Mouse (Mus musculus): Measurements from ENCODE around the gene Mgst3. TPM values are rescaled to one million over a fixed set of nuclear protein-coding genes. Genes with fewer than 3 reads are reported as not detected.
A peak's percentile ranks its signal among the peaks of the same experiment; 100 is the strongest.

The Mgst3 gene
- polyA plus RNA-seq, 1 experiment: 133 TPM

DNA sequence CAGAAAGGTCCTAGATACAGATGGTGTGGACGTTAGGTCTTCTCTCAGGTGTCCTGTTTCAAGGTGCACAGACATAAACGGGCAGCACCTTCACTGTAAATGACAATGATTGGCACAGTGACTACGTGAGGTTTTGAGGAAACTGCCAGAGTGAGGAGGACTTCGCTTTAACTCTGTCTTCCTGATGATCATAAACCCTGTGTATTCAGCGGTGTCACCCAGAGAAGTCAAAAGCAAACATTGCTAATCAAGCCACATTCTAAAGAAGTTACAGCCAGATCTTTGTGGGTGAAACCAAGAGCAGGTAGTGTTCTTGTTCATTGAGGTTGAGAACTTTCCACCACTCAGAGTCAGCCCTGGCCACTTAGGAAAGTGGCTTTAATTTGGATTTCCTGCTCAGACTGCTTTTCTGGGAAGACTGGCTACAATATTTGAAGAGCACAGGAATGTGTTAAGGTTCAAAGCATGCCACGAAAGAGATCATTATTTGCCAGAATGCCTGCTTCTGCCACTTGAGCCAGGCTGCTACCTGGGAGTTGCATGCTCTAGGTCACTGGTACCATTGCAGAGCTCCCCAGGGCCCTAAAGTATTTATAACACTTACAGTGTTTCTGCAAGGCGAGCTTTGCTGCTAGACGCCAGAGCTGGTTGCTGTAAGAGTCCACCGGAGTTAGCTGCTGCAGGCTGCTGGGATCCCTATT, 37.5 kb upstream of the Mgst3 start:
- H3K4me3 ChIP-seq (ENCODE audit: control insufficient read depth, insufficient read depth, low read length): no peak overlapping the region
- no peaks in the 10 kb centered on the region for H3K36me3 ChIP-seq (ENCODE audit: control insufficient read depth, insufficient read depth, low read length)
- H3K4me1 ChIP-seq (replicated peaks; ENCODE audit: control insufficient read depth, insufficient read depth, low read length): no peaks in the 10 kb centered on the region
- H3K27me3 ChIP-seq (ENCODE audit: control insufficient read depth, insufficient read depth, low read length): no peaks in the 10 kb centered on the region
- 75% methylated on average over 9 of the region's 9 CpGs for WGBS
- no peak overlapping the region for H3K27ac ChIP-seq (ENCODE audit: control insufficient read depth, insufficient read depth, low read length)
- no peak for DNase-seq
- TF ChIP-seq POLR2A (IDR thresholded peaks at IDR 0.05; ENCODE audit: control insufficient read depth, extremely low read depth, insufficient read depth, low read length, poor library complexity) (no peak), CTCF (IDR thresholded peaks at IDR 0.05; ENCODE audit: borderline replicate concordance, control insufficient read depth, extremely low read depth, insufficient read depth, low read length, poor library complexity) (no peak)

GRCm38 (mm10) chr1:167426681-167427080, 33.0 kb upstream of the Mgst3 start:
- Histone ChIP-seq H3K27me3 (ENCODE audit: control insufficient read depth, insufficient read depth, low read length) (no peaks in the 10 kb centered on the region), H3K4me3 (ENCODE audit: control insufficient read depth, insufficient read depth, low read length) (no peak overlapping the region), H3K27ac (ENCODE audit: control insufficient read depth, insufficient read depth, low read length) (no peak overlapping the region), H3K4me1 (replicated peaks; ENCODE audit: control insufficient read depth, insufficient read depth, low read length) (no peaks in the 10 kb centered on the region), H3K36me3 (ENCODE audit: control insufficient read depth, insufficient read depth, low read length) (no peaks in the 10 kb centered on the region)
- no peak for DNase-seq
- WGBS: 91% methylated on average over 7 of the region's 7 CpGs
- no peak for TF ChIP-seq CTCF (IDR thresholded peaks at IDR 0.05; ENCODE audit: borderline replicate concordance, control insufficient read depth, extremely low read depth, insufficient read depth, low read length, poor library complexity)
- no peak for TF ChIP-seq POLR2A (IDR thresholded peaks at IDR 0.05; ENCODE audit: control insufficient read depth, extremely low read depth, insufficient read depth, low read length, poor library complexity)

DNA sequence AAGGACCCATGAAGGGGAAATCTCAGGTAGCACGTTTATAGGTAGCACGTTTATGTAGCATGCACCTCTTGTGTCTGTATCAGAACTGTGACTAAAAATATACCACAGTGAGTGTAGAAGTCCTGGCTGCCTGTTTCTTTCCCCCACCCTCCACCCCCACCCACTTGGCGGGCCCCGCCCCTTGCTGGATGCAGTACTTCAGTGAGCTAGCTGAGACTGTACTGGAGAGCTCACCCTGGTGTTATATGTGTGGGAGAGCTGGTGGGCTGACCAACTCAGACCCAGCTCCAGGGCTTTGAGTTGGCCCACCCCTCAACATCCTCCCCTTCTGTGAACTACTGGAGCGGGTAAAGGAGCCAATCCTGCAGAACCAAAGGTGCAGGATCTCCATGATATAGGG, 31.9 kb upstream of the Mgst3 start:
- no peaks in the 10 kb centered on the region for H3K27me3 ChIP-seq (ENCODE audit: control insufficient read depth, insufficient read depth, low read length)
- H3K36me3 ChIP-seq (ENCODE audit: control insufficient read depth, insufficient read depth, low read length): no peaks in the 10 kb centered on the region
- H3K27ac ChIP-seq (ENCODE audit: control insufficient read depth, insufficient read depth, low read length): no peak overlapping the region
- 86% methylated on average over 5 of the region's 5 CpGs for WGBS
- no peak overlapping the region for H3K4me3 ChIP-seq (ENCODE audit: control insufficient read depth, insufficient read depth, low read length)
- no peaks in the 10 kb centered on the region for H3K4me1 ChIP-seq (replicated peaks; ENCODE audit: control insufficient read depth, insufficient read depth, low read length)
- no peak for TF ChIP-seq POLR2A (IDR thresholded peaks at IDR 0.05; ENCODE audit: control insufficient read depth, extremely low read depth, insufficient read depth, low read length, poor library complexity)
- no peak for TF ChIP-seq CTCF (IDR thresholded peaks at IDR 0.05; ENCODE audit: borderline replicate concordance, control insufficient read depth, extremely low read depth, insufficient read depth, low read length, poor library complexity)
- DNase-seq: no peak

GRCm38 (mm10) chr1:167422501-167423240, 29.0 kb upstream of the Mgst3 start:
- no peak for DNase-seq
- H3K4me1 ChIP-seq (replicated peaks; ENCODE audit: control insufficient read depth, insufficient read depth, low read length): no peaks in the 10 kb centered on the region
- no peak overlapping the region for H3K4me3 ChIP-seq (ENCODE audit: control insufficient read depth, insufficient read depth, low read length)
- no peak for TF ChIP-seq POLR2A (IDR thresholded peaks at IDR 0.05; ENCODE audit: control insufficient read depth, extremely low read depth, insufficient read depth, low read length, poor library complexity)
- no peak for TF ChIP-seq CTCF (IDR thresholded peaks at IDR 0.05; ENCODE audit: borderline replicate concordance, control insufficient read depth, extremely low read depth, insufficient read depth, low read length, poor library complexity)
- H3K36me3 ChIP-seq (ENCODE audit: control insufficient read depth, insufficient read depth, low read length): no peaks in the 10 kb centered on the region
- no peak overlapping the region for H3K27ac ChIP-seq (ENCODE audit: control insufficient read depth, insufficient read depth, low read length)
- WGBS: 94% methylated on average over 11 of the region's 11 CpGs
- no peaks in the 10 kb centered on the region for H3K27me3 ChIP-seq (ENCODE audit: control insufficient read depth, insufficient read depth, low read length)

- Histone ChIP-seq H3K27ac (ENCODE audit: control insufficient read depth, insufficient read depth, low read length) (no peak overlapping the region), H3K4me1 (replicated peaks; ENCODE audit: control insufficient read depth, insufficient read depth, low read length) (no peaks in the 10 kb centered on the region), H3K4me3 (ENCODE audit: control insufficient read depth, insufficient read depth, low read length) (no peak overlapping the region), H3K27me3 (ENCODE audit: control insufficient read depth, insufficient read depth, low read length) (no peaks in the 10 kb centered on the region), H3K36me3 (ENCODE audit: control insufficient read depth, insufficient read depth, low read length) (no peaks in the 10 kb centered on the region)
- DNase-seq: peak; percentile 69
- TF ChIP-seq POLR2A (IDR thresholded peaks at IDR 0.05; ENCODE audit: control insufficient read depth, extremely low read depth, insufficient read depth, low read length, poor library complexity): no peak
- TF ChIP-seq CTCF (IDR thresholded peaks at IDR 0.05; ENCODE audit: borderline replicate concordance, control insufficient read depth, extremely low read depth, insufficient read depth, low read length, poor library complexity): no peak
- WGBS: 6% methylated on average over 7 of the region's 7 CpGs
Observed at GRCm38 (mm10) chr1:167414846-167415245, 21.2 kb upstream of the Mgst3 start.

DNA sequence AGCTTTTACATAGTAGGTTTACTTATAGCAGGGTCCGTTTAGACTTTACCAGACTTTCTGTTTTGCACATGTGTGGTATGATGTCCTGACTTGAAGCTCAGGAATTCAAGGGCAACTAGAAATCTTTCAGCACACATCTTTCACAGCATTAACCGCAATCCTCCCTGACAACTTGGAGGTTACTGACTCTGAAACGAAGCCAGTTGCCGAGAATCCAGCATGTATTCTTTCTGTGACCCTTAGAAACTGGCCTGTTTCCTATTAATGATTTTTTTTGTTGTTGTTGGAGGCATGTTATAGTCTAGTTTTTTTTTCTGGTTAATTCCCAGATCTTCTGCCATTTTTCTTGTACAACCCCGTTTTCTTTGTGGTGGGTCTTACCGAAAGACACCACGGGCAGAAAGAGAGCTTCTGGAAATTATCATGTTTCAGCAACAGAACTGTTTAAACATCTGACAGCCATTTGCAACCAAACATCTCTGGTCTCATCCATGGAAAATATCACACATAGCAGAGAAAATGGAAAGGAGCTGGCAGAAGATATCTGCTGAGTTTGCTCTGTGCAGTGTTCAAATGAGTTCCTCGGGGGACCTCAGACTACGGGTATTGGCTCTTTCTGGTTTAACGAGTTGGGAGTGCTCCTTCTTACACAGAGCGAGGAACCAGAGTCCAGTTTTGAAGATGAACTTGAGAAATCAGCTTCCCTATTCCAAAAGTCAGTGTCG, 18.5 kb upstream of the Mgst3 start:
- DNase-seq: no peak
- no peaks in the 10 kb centered on the region for H3K36me3 ChIP-seq (ENCODE audit: control insufficient read depth, insufficient read depth, low read length)
- H3K4me3 ChIP-seq (ENCODE audit: control insufficient read depth, insufficient read depth, low read length): no peak overlapping the region
- WGBS: 82% methylated on average over 12 of the region's 12 CpGs
- H3K27me3 ChIP-seq (ENCODE audit: control insufficient read depth, insufficient read depth, low read length): no peaks in the 10 kb centered on the region
- H3K4me1 ChIP-seq (replicated peaks; ENCODE audit: control insufficient read depth, insufficient read depth, low read length): no peaks in the 10 kb centered on the region
- TF ChIP-seq POLR2A (IDR thresholded peaks at IDR 0.05; ENCODE audit: control insufficient read depth, extremely low read depth, insufficient read depth, low read length, poor library complexity): no peak
- no peak for TF ChIP-seq CTCF (IDR thresholded peaks at IDR 0.05; ENCODE audit: borderline replicate concordance, control insufficient read depth, extremely low read depth, insufficient read depth, low read length, poor library complexity)
- H3K27ac ChIP-seq (ENCODE audit: control insufficient read depth, insufficient read depth, low read length): no peak overlapping the region

Measured in thymus, adult 2 months (tissue).